Mouse (Mus musculus): ENCODE data around the gene Sptlc2. TPM values are rescaled to one million over a fixed set of nuclear protein-coding genes. Genes with fewer than 3 reads are reported as not detected.

The Sptlc2 gene
- polyA plus RNA-seq, 1 experiment from 2014 or later: 101 TPM

- ATAC-seq (replicated peaks; ENCODE audit: low FRiP score, low TSS enrichment, low read depth) (no peak), DNase-seq (ENCODE audit: low spot score) (no peak)
- Histone ChIP-seq H3K4me3 (ENCODE audit: low read depth, low read length) (no peak overlapping the region), H3K9ac (ENCODE audit: low read length) (no peak overlapping the region), H3K4me2 (ENCODE audit: low read length) (no peak overlapping the region), H3K9me3 (ENCODE audit: control insufficient read depth, low read length) (no peaks in the 10 kb centered on the region), H3K4me1 (replicated peaks; ENCODE audit: control insufficient read depth, insufficient read depth, low read length) (0 out of 2 replicates have a peak, but pooled peaks cover 5% of the 10 kb centered on the region), H3K27me3 (replicated peaks; ENCODE audit: control insufficient read depth, insufficient read depth, low read length) (no peaks in the 10 kb centered on the region), H3K27ac (ENCODE audit: low read depth) (no peak overlapping the region), H3K36me3 (ENCODE audit: control insufficient read depth, insufficient read depth, low read length) (peaks cover 23% of the 10 kb centered on the region)
Measured at GRCm38 (mm10) chr12:87368092-87368491, 20.1 kb downstream of the Sptlc2 start.

GRCm38 (mm10) chr12:87365676-87366075 lies 22.5 kb downstream of the Sptlc2 start:
- Histone ChIP-seq H3K36me3 (ENCODE audit: control insufficient read depth, insufficient read depth, low read length) (peaks cover 30% of the 10 kb centered on the region), H3K4me1 (replicated peaks; ENCODE audit: control insufficient read depth, insufficient read depth, low read length) (0 out of 2 replicates have a peak, but pooled peaks cover under 1% of the 10 kb centered on the region), H3K4me3 (ENCODE audit: low read depth, low read length) (no peak overlapping the region), H3K27me3 (replicated peaks; ENCODE audit: control insufficient read depth, insufficient read depth, low read length) (no peaks in the 10 kb centered on the region), H3K27ac (ENCODE audit: low read depth) (no peak overlapping the region), H3K9me3 (ENCODE audit: control insufficient read depth, low read length) (no peaks in the 10 kb centered on the region), H3K4me2 (ENCODE audit: low read length) (no peak overlapping the region), H3K9ac (ENCODE audit: low read length) (no peak overlapping the region)
- ATAC-seq (replicated peaks; ENCODE audit: low FRiP score, low TSS enrichment, low read depth) (no peak), DNase-seq (ENCODE audit: low spot score) (no peak)
- WGBS: 86% methylated on average over 9 of the region's 9 CpGs

GRCm38 (mm10) chr12:87362111-87362510 lies 26.0 kb downstream of the Sptlc2 start:
- no peak overlapping the region for H3K27ac ChIP-seq (ENCODE audit: low read depth)
- H3K9me3 ChIP-seq (ENCODE audit: control insufficient read depth, low read length): no peaks in the 10 kb centered on the region
- H3K4me1 ChIP-seq (replicated peaks; ENCODE audit: control insufficient read depth, insufficient read depth, low read length): no peaks in the 10 kb centered on the region
- DNase-seq (ENCODE audit: low spot score) (no peak), ATAC-seq (replicated peaks; ENCODE audit: low FRiP score, low TSS enrichment, low read depth) (no peak)
- H3K4me3 ChIP-seq (ENCODE audit: low read depth, low read length): no peak overlapping the region
- no peak overlapping the region for H3K4me2 ChIP-seq (ENCODE audit: low read length)
- no peaks in the 10 kb centered on the region for H3K27me3 ChIP-seq (replicated peaks; ENCODE audit: control insufficient read depth, insufficient read depth, low read length)
- 75% methylated on average over 3 of the region's 3 CpGs for whole genome bisulfite sequencing
- no peak overlapping the region for H3K9ac ChIP-seq (ENCODE audit: low read length)
- peaks cover 18% of the 10 kb centered on the region; the same call in 1 of the 2 replicates for H3K36me3 ChIP-seq (ENCODE audit: control insufficient read depth, insufficient read depth, low read length)

GRCm38 (mm10) chr12:87348029-87348428 lies 40.1 kb downstream of the Sptlc2 start:
- Histone ChIP-seq H3K9me3 (ENCODE audit: control insufficient read depth, low read length) (no peaks in the 10 kb centered on the region), H3K9ac (ENCODE audit: low read length) (no peak overlapping the region), H3K36me3 (ENCODE audit: control insufficient read depth, insufficient read depth, low read length) (peaks cover 30% of the 10 kb centered on the region), H3K27me3 (replicated peaks; ENCODE audit: control insufficient read depth, insufficient read depth, low read length) (no peaks in the 10 kb centered on the region), H3K4me3 (ENCODE audit: low read depth, low read length) (no peak overlapping the region), H3K27ac (ENCODE audit: low read depth) (no peak overlapping the region), H3K4me2 (ENCODE audit: low read length) (no peak overlapping the region), H3K4me1 (replicated peaks; ENCODE audit: control insufficient read depth, insufficient read depth, low read length) (no peaks in the 10 kb centered on the region)
- DNase-seq (ENCODE audit: low spot score) (no peak), ATAC-seq (replicated peaks; ENCODE audit: low FRiP score, low TSS enrichment, low read depth) (no peak)
- 84% methylated on average over 2 of the region's 2 CpGs for WGBS

GRCm38 (mm10) chr12:87347511-87347910 lies 40.6 kb downstream of the Sptlc2 start:
- H3K9ac ChIP-seq (ENCODE audit: low read length): no peak overlapping the region
- H3K27ac ChIP-seq (ENCODE audit: low read depth): no peak overlapping the region
- no peak overlapping the region for H3K4me2 ChIP-seq (ENCODE audit: low read length)
- WGBS: 87% methylated on average over 2 of the region's 2 CpGs
- no peak for DNase-seq (ENCODE audit: low spot score)
- no peak for ATAC-seq (replicated peaks; ENCODE audit: low FRiP score, low TSS enrichment, low read depth)
- H3K9me3 ChIP-seq (ENCODE audit: control insufficient read depth, low read length): no peaks in the 10 kb centered on the region
- H3K4me1 ChIP-seq (replicated peaks; ENCODE audit: control insufficient read depth, insufficient read depth, low read length): no peaks in the 10 kb centered on the region
- no peaks in the 10 kb centered on the region for H3K27me3 ChIP-seq (replicated peaks; ENCODE audit: control insufficient read depth, insufficient read depth, low read length)
- no peak overlapping the region for H3K4me3 ChIP-seq (ENCODE audit: low read depth, low read length)
- peaks cover 34% of the 10 kb centered on the region for H3K36me3 ChIP-seq (ENCODE audit: control insufficient read depth, insufficient read depth, low read length)

- Histone ChIP-seq H3K36me3 (ENCODE audit: control insufficient read depth, insufficient read depth, low read length) (peaks cover 38% of the 10 kb centered on the region), H3K4me1 (replicated peaks; ENCODE audit: control insufficient read depth, insufficient read depth, low read length) (no peaks in the 10 kb centered on the region), H3K27me3 (replicated peaks; ENCODE audit: control insufficient read depth, insufficient read depth, low read length) (no peaks in the 10 kb centered on the region), H3K4me3 (ENCODE audit: low read depth, low read length) (no peak overlapping the region), H3K4me2 (ENCODE audit: low read length) (no peak overlapping the region), H3K9me3 (ENCODE audit: control insufficient read depth, low read length) (no peaks in the 10 kb centered on the region), H3K27ac (ENCODE audit: low read depth) (no peak overlapping the region), H3K9ac (ENCODE audit: low read length) (no peak overlapping the region)
- DNase-seq (ENCODE audit: low spot score) (no peak), ATAC-seq (replicated peaks; ENCODE audit: low FRiP score, low TSS enrichment, low read depth) (no peak)
Measured at GRCm38 (mm10) chr12:87343084-87343605, 45.0 kb downstream of the Sptlc2 start.

- Histone ChIP-seq H3K4me3 (ENCODE audit: low read depth, low read length) (no peak overlapping the region), H3K9ac (ENCODE audit: low read length) (no peak overlapping the region), H3K9me3 (ENCODE audit: control insufficient read depth, low read length) (no peaks in the 10 kb centered on the region), H3K36me3 (ENCODE audit: control insufficient read depth, insufficient read depth, low read length) (peaks cover 33% of the 10 kb centered on the region), H3K27ac (ENCODE audit: low read depth) (no peak overlapping the region), H3K4me2 (ENCODE audit: low read length) (no peak overlapping the region), H3K27me3 (replicated peaks; ENCODE audit: control insufficient read depth, insufficient read depth, low read length) (no peaks in the 10 kb centered on the region), H3K4me1 (replicated peaks; ENCODE audit: control insufficient read depth, insufficient read depth, low read length) (no peaks in the 10 kb centered on the region)
- ATAC-seq (replicated peaks; ENCODE audit: low FRiP score, low TSS enrichment, low read depth): no peak
- 92% methylated on average over 4 of the region's 4 CpGs for WGBS
- DNase-seq (ENCODE audit: low spot score): no peak
Measured at GRCm38 (mm10) chr12:87338082-87338481, 50.1 kb downstream of the Sptlc2 start.

- Histone ChIP-seq H3K9me3 (ENCODE audit: control insufficient read depth, low read length) (no peaks in the 10 kb centered on the region), H3K27me3 (replicated peaks; ENCODE audit: control insufficient read depth, insufficient read depth, low read length) (no peaks in the 10 kb centered on the region), H3K9ac (ENCODE audit: low read length) (no peak overlapping the region), H3K36me3 (ENCODE audit: control insufficient read depth, insufficient read depth, low read length) (peaks cover 19% of the 10 kb centered on the region; the same call in 1 of the 2 replicates), H3K4me1 (replicated peaks; ENCODE audit: control insufficient read depth, insufficient read depth, low read length) (no peaks in the 10 kb centered on the region), H3K27ac (ENCODE audit: low read depth) (no peak overlapping the region), H3K4me2 (ENCODE audit: low read length) (no peak overlapping the region), H3K4me3 (ENCODE audit: low read depth, low read length) (no peak overlapping the region)
- ATAC-seq (replicated peaks; ENCODE audit: low FRiP score, low TSS enrichment, low read depth) (no peak), DNase-seq (ENCODE audit: low spot score) (no peak)
- WGBS: 49% methylated on average over 2 of the region's 2 CpGs
Measured at GRCm38 (mm10) chr12:87334886-87335285, 53.3 kb downstream of the Sptlc2 start.

GRCm38 (mm10) chr12:87333794-87334193 lies 54.4 kb downstream of the Sptlc2 start:
- no peak for ATAC-seq (replicated peaks; ENCODE audit: low FRiP score, low TSS enrichment, low read depth)
- H3K4me2 ChIP-seq (ENCODE audit: low read length): no peak overlapping the region
- no peaks in the 10 kb centered on the region for H3K4me1 ChIP-seq (replicated peaks; ENCODE audit: control insufficient read depth, insufficient read depth, low read length)
- no peak overlapping the region for H3K9ac ChIP-seq (ENCODE audit: low read length)
- H3K4me3 ChIP-seq (ENCODE audit: low read depth, low read length): no peak overlapping the region
- no peak for DNase-seq (ENCODE audit: low spot score)
- no peaks in the 10 kb centered on the region for H3K27me3 ChIP-seq (replicated peaks; ENCODE audit: control insufficient read depth, insufficient read depth, low read length)
- no peak overlapping the region for H3K27ac ChIP-seq (ENCODE audit: low read depth)
- H3K9me3 ChIP-seq (ENCODE audit: control insufficient read depth, low read length): no peaks in the 10 kb centered on the region
- peaks cover 19% of the 10 kb centered on the region; the same call in 1 of the 2 replicates for H3K36me3 ChIP-seq (ENCODE audit: control insufficient read depth, insufficient read depth, low read length)
